Mouse (Mus musculus) liver, embryonic 11.5 days (tissue): ENCODE results near the gene Ciao2a. TPM values are rescaled to one million over a fixed set of nuclear protein-coding genes. Genes with fewer than 3 reads are reported as not detected.

Experiments
- ATAC-seq: fragments of 200-750 bp; cut with Nextera tagmentation; replicated peaks from 2 replicates; pipeline ENCODE4 v1.8.0; 2017; ENCODE audit warnings: moderate number of reproducible peaks, mild to moderate bottlenecking, moderate TSS enrichment, moderate library complexity; ENCODE audit not compliant: low FRiP score
- DNase-seq: peaks from one replicate; pipeline ENCODE4 v3.0.0-alpha.2; 2017; ENCODE audit warnings: low spot score
- H3K27ac ChIP-seq: fragments of 300-500 bp; sonication (generic); 2 replicates; pipeline ENCODE4 v1.5.1; 2014; ENCODE audit warnings: mild to moderate bottlenecking, low read depth, low read length, control low read depth
- H3K27me3 ChIP-seq: fragments of 300-500 bp; sonication (generic); replicated peaks from 2 replicates; pipeline ENCODE4 v1.6.1; 2014; ENCODE audit warnings: low read length, mixed read lengths; ENCODE audit not compliant: control insufficient read depth, insufficient read depth
- H3K36me3 ChIP-seq: fragments of 300-500 bp; sonication (generic); 2 replicates; pipeline ENCODE4 v1.6.1; 2014; ENCODE audit warnings: mild to moderate bottlenecking, low read length, moderate library complexity, mixed read lengths; ENCODE audit not compliant: control insufficient read depth, insufficient read depth
- H3K4me1 ChIP-seq: fragments of 300-500 bp; sonication (generic); replicated peaks from 2 replicates; pipeline ENCODE4 v1.6.1; 2014; ENCODE audit warnings: low read length, mixed read lengths; ENCODE audit not compliant: control insufficient read depth, insufficient read depth
- H3K4me2 ChIP-seq: fragments of 300-500 bp; sonication (generic); 2 replicates; pipeline ENCODE4 v1.6.1; 2014; ENCODE audit warnings: mild to moderate bottlenecking, control low read depth, moderate library complexity
- H3K4me3 ChIP-seq: fragments of 300-500 bp; sonication (generic); 2 replicates; pipeline ENCODE4 v1.5.1; 2014; ENCODE audit warnings: low read depth, low read length, control low read depth
- H3K9ac ChIP-seq: fragments of 300-500 bp; sonication (generic); 2 replicates; pipeline ENCODE4 v1.6.1; 2014; ENCODE audit warnings: low read depth, low read length, control low read depth
- H3K9me3 ChIP-seq: fragments of 300-500 bp; sonication (generic); 2 replicates; pipeline ENCODE4 v1.6.1; 2016; ENCODE audit warnings: low read length, inconsistent platforms, mixed read lengths; ENCODE audit not compliant: control insufficient read depth
- WGBS: fragments of 180-500 bp; shearing (Covaris S2); extraction: QIAGEN DNeasy Blood & Tissue Kit; methylation state at CpG from one replicate; pipeline ENCODE4 v1.1.7; 2014; 5-methylcytosine and 5-hydroxymethylcytosine counted together
- polyA plus RNA-seq: library from polyadenylated mRNA; unstranded; fragments of >200 nt; fragmentation: Nextera tagmentation; extraction: Ambion mirVana; gene quantifications from 2 replicates; pipeline ENCODE4 v1.2.1, GENCODE M21; 2014

Gene Ciao2a
- polyA plus RNA-seq, 1 experiment from 2014 or later: 256 TPM

- ATAC-seq: peak; percentile 33; the same call in 1 of the 2 replicates
- peak overlapping the region; percentile 91 for H3K27ac ChIP-seq
- no peaks in the 10 kb centered on the region; the same call in 1 of the 2 replicates for H3K36me3 ChIP-seq
- peak overlapping the region; percentile 89 for H3K4me3 ChIP-seq
- peaks cover 44% of the 10 kb centered on the region for H3K4me1 ChIP-seq
- no peak for DNase-seq
- H3K9me3 ChIP-seq: no peaks in the 10 kb centered on the region
- peak overlapping the region; percentile 95 for H3K4me2 ChIP-seq
- H3K9ac ChIP-seq: peak overlapping the region; percentile 89
- H3K27me3 ChIP-seq: no peaks in the 10 kb centered on the region
- under 1% methylated on average over 12 of the region's 12 CpGs for WGBS
Observed at GRCm38 (mm10) chr9:66124111-66124531, 2.3 kb upstream of the Ciao2a start.

DNA sequence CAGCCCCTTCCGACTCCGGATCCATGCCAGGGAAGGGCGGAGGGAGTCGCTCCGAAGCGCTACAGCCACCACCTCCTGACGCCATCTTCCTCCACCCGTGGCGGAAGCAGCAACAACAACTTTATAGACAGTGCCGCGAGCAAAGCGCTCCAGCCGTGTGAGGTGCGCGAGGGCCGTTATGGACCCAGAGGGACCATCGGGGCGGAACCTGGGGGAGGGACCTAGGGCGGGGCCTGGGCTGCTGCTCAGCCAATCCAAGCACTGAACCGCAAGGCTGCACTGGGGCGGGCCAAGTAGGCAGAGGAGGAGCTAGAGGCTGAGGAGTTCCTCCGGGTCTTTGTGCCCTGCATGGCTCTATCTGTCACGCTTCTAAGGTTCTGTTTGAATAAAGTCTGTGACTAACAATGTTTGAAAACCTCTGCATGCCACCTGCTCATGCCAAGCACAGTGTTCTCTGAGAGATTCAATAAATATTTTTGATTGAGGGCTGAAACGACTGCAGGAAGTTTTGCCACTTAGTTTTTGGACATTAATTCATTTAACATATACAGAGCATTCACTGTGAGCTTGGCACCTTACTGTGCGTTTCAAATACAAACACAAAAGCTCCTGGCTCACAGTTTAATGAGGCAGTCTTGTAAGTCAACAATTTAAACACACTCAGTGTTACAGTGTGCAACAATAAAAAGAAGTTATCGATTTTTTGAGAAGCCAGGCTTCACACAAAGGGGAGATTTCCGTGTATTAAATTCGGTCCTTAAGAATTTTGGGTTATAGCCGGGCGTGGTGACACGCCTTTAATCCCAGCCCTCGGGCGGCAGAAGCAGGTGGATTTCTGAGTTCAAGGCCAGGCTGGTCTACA, 1.5 kb upstream of the Ciao2a start:
- Histone ChIP-seq H3K4me2 (peak overlapping the region; percentile 95), H3K4me1 (peaks cover 43% of the 10 kb centered on the region), H3K36me3 (no peaks in the 10 kb centered on the region; the same call in none of the 2 replicates), H3K27ac (peak overlapping the region; percentile 95), H3K9me3 (no peaks in the 10 kb centered on the region), H3K9ac (peak overlapping the region; percentile 89), H3K4me3 (peak overlapping the region; percentile 89), H3K27me3 (no peaks in the 10 kb centered on the region)
- DNase-seq (peak; percentile 99), ATAC-seq (peak; percentile 94)
- 13% methylated on average over 33 of the region's 33 CpGs for WGBS

GRCm38 (mm10) chr9:66125543-66126455, 612 bp upstream of the Ciao2a start:
- Histone ChIP-seq H3K27me3 (no peaks in the 10 kb centered on the region), H3K4me1 (peaks cover 36% of the 10 kb centered on the region), H3K9me3 (no peaks in the 10 kb centered on the region), H3K36me3 (no peaks in the 10 kb centered on the region; the same call in none of the 2 replicates), H3K9ac (peak overlapping the region; percentile 66), H3K4me2 (peak overlapping the region; percentile 95), H3K4me3 (peak overlapping the region; percentile 89), H3K27ac (peak overlapping the region; percentile 95)
- DNase-seq: no peak
- no peak for ATAC-seq
- 26% methylated on average over 12 of the region's 12 CpGs for WGBS

GRCm38 (mm10) chr9:66127193-66127546, 759 bp downstream of the Ciao2a start:
- H3K36me3 ChIP-seq: no peaks in the 10 kb centered on the region; the same call in none of the 2 replicates
- H3K27ac ChIP-seq: peak overlapping the region; percentile 95
- DNase-seq (no peak), ATAC-seq (no peak)
- 31% methylated on average over 6 of the region's 6 CpGs for WGBS
- peaks cover 36% of the 10 kb centered on the region for H3K4me1 ChIP-seq
- peak overlapping the region; percentile 89 for H3K4me3 ChIP-seq
- H3K4me2 ChIP-seq: peak overlapping the region; percentile 95
- no peaks in the 10 kb centered on the region for H3K9me3 ChIP-seq
- H3K9ac ChIP-seq: peak overlapping the region; percentile 69
- no peaks in the 10 kb centered on the region for H3K27me3 ChIP-seq

DNA sequence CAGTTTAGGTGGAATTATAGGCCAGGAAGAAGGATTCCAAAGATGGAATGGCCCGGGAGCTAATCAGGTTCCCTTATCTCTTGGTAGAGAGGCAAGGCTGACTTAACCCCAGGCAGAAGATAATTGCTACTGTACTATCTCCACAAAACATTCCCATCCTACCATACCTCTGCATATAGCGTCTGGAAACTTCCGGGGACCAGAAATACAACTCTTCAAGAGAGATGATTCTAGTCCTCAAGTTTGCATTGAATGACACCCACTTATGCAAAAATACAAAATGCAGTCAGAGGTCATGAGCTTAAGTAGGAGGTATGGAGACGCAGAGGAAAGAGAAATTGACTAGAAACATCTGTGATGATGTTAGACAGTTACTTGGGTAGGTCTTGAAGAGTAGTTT, 1.5 kb downstream of the Ciao2a start:
- Histone ChIP-seq H3K9ac (peak overlapping the region; percentile 69), H3K27ac (peak overlapping the region; percentile 95), H3K4me1 (peaks cover 29% of the 10 kb centered on the region), H3K4me3 (peak overlapping the region; percentile 89), H3K9me3 (no peaks in the 10 kb centered on the region), H3K4me2 (peak overlapping the region; percentile 95), H3K27me3 (no peaks in the 10 kb centered on the region), H3K36me3 (no peaks in the 10 kb centered on the region; the same call in none of the 2 replicates)
- 54% methylated on average over 4 of the region's 4 CpGs for WGBS
- DNase-seq (no peak), ATAC-seq (no peak)

DNA sequence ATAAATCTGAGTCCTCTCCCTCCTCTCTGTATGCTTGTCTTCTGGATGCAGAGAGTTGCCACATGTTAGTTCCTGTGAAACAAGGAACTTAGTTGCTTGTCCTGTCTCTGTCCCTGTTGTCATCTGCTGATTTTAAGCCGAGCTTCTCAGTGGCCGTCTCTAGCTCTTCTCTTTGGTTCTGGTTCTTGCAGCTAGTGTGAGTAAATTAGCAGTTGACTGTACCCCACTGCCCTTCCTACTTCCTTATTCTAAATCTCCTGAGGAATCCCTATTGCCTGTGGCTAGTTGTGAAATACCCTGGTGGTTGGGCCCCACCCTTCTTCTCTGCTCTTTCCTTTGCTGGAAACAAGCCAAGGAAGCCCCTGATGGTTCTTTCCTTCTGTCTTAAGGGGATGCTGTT, 5.1 kb downstream of the Ciao2a start:
- no peak overlapping the region for H3K27ac ChIP-seq
- no peaks in the 10 kb centered on the region for H3K9me3 ChIP-seq
- H3K36me3 ChIP-seq: peaks cover 17% of the 10 kb centered on the region
- H3K4me3 ChIP-seq: no peak overlapping the region
- no peak for ATAC-seq
- DNase-seq: no peak
- H3K9ac ChIP-seq: no peak overlapping the region
- no peaks in the 10 kb centered on the region for H3K27me3 ChIP-seq
- no peak overlapping the region for H3K4me2 ChIP-seq
- H3K4me1 ChIP-seq: peaks cover 9% of the 10 kb centered on the region
- WGBS: 78% methylated on average over 2 of the region's 2 CpGs

DNA sequence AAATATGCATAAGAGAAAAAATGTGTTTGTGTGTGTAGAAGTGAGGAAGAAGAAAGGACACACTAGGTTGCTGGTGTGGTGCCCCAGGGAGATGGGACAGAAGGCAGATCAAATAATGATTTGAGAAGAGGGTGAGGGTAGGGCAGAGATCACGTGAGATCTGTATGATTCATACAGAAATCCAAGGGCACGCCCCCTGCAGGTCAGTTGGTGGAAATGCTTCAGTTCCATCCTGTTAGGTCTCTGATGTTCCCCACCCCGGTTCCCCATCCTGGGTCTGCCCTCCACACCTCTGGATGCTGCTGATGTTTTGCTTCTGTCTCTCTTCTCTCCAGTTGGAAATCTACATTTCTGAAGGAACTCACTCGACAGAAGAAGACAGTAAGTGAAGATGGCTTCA, 9.6 kb downstream of the Ciao2a start:
- no peak overlapping the region for H3K4me3 ChIP-seq
- DNase-seq: no peak
- peaks cover 46% of the 10 kb centered on the region for H3K36me3 ChIP-seq
- ATAC-seq: no peak
- no peaks in the 10 kb centered on the region for H3K9me3 ChIP-seq
- no peaks in the 10 kb centered on the region for H3K27me3 ChIP-seq
- no peak overlapping the region for H3K27ac ChIP-seq
- no peak overlapping the region for H3K9ac ChIP-seq
- no peak overlapping the region for H3K4me2 ChIP-seq
- WGBS: 50% methylated on average over 4 of the region's 4 CpGs
- no peaks in the 10 kb centered on the region for H3K4me1 ChIP-seq

- Histone ChIP-seq H3K4me3 (no peak overlapping the region), H3K27ac (no peak overlapping the region), H3K9ac (no peak overlapping the region), H3K4me1 (no peaks in the 10 kb centered on the region), H3K27me3 (no peaks in the 10 kb centered on the region), H3K9me3 (no peaks in the 10 kb centered on the region), H3K36me3 (peaks cover 44% of the 10 kb centered on the region), H3K4me2 (no peak overlapping the region)
- DNase-seq (no peak), ATAC-seq (no peak)
- 89% methylated on average over 7 of the region's 7 CpGs for WGBS
Observed at GRCm38 (mm10) chr9:66138193-66138592, 11.8 kb downstream of the Ciao2a start.
